Mouse (Mus musculus) liver, adult 2 months (tissue): ENCODE measurements at regions not wholly inside any gene's neighbourhood (a gene's known extent, or its start where the extent isn't known, plus 50 kb on each side); places are given as distances from the start of the nearest gene placed in this dataset.

Experiments
- CTCF ChIP-seq: fragments of 200-500 bp; IDR thresholded peaks from 2 replicates; pipeline ENCODE4 v1.5.1; 2011; ENCODE audit warnings: low read depth, low read length, control low read depth
- POLR2A ChIP-seq: fragments of 200-500 bp; IDR thresholded peaks from 2 replicates; pipeline ENCODE4 v1.6.1; 2011; ENCODE audit warnings: low read length, control low read depth; ENCODE audit not compliant: insufficient read depth; ENCODE audit errors: extremely low read depth

GRCm38 (mm10) chr10:99639469-99639868 is 120.0 kb downstream of the Csl start:
- no peak for TF ChIP-seq CTCF
- no peak for TF ChIP-seq POLR2A
